Mouse (Mus musculus) bone marrow macrophage, adult 2 months (primary cell): Measurements from ENCODE around the gene Nyap1.

ENCODE experiments used
- CTCF ChIP-seq: IDR thresholded peaks from 2 replicates; pipeline ENCODE4 v1.5.1; 2012; ENCODE audit warnings: low read depth, mild to moderate bottlenecking, low read length, moderate library complexity
- POLR2A ChIP-seq: IDR thresholded peaks from 2 replicates; pipeline ENCODE4 v1.6.1; 2012; ENCODE audit warnings: mild to moderate bottlenecking, low read depth, low read length, borderline replicate concordance

DNA sequence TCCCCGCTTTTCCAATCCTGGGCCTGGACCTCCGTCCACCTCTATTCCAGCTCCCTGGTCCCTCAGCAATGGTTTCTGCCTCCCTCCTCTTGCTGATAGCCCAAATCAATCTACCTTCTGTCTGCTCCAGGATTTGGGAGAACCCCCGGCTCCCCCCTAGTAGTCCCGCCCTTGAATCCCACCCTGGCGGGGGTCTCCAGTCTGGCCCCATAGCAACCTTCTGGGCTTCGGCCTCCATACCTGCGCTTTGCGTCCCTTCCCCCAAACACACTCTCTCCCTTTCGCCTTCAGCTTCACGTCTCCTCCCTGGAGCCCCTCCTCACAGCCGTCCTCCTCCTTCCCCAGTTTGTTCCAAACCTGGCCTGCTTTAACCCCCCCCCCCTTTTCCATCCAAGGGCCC, 901 bp downstream of the Nyap1 start:
- no peak for TF ChIP-seq CTCF
- no peak for TF ChIP-seq POLR2A
